Mouse (Mus musculus) macrophage (primary cell): ENCODE measurements around the gene Cacybp. TPM values are rescaled to one million over a fixed set of nuclear protein-coding genes. Genes with fewer than 3 reads are reported as not detected.
A peak's percentile ranks its signal among the peaks of the same experiment; 100 is the strongest.

Experiments
- H3K27ac ChIP-seq: fragments of 350-480 bp; formaldehyde crosslinking; 2 replicates; pipeline ENCODE4 v1.9.0; 2021
- H3K36me3 ChIP-seq: fragments of 350-480 bp; formaldehyde crosslinking; 2 replicates; pipeline ENCODE4 v1.9.0; 2021; ENCODE audit errors: inconsistent target
- H3K4me3 ChIP-seq: fragments of 350-480 bp; formaldehyde crosslinking; 2 replicates; pipeline ENCODE4 v1.9.0; 2021; ENCODE audit errors: inconsistent target
- H3K79me2 ChIP-seq: fragments of 350-480 bp; formaldehyde crosslinking; 2 replicates; pipeline ENCODE4 v1.9.0; 2021; ENCODE audit errors: inconsistent target
- WGBS: methylation state at CpG from one replicate; pipeline ENCODE4 v1.1.7; 2026; ENCODE audit warnings: inconsistent platforms; ENCODE audit not compliant: missing documents; 5-methylcytosine and 5-hydroxymethylcytosine counted together
- polyA plus RNA-seq: library from polyadenylated mRNA; stranded (reverse); fragments of 250-400 nt; gene quantifications from 3 replicates; pipeline ENCODE4 v1.2.4, GENCODE M21; 2018; ENCODE audit warnings: inconsistent platforms

Gene Cacybp
- polyA plus RNA-seq, 1 experiment from 2014 or later, result 123 TPM

- WGBS, result 9% methylated on average over 30 of the region's 31 CpGs
- Histone ChIP-seq H3K79me2 (peaks cover 29% of the 10 kb centered on the region), H3K36me3 (peaks cover 14% of the 10 kb centered on the region; the same call in 1 of the 2 replicates), H3K4me3 (peak within 1 kb of the TSS; percentile 99), H3K27ac (peak within 1 kb of the TSS; percentile 68)
Observed at GRCm38 (mm10) chr1:160194529-160195336, 17.9 kb downstream of the Cacybp start, which contains the start of gene Mrps14. Gene Mrps14 (plus strand): TSS chr1:160195215.

- Histone ChIP-seq H3K36me3 (no peaks in the 10 kb centered on the region), H3K79me2 (no peaks in the 10 kb centered on the region), H3K27ac (no peak overlapping the region), H3K4me3 (no peak overlapping the region)
- 59% methylated on average over 5 of the region's 5 CpGs for WGBS
Observed at GRCm38 (mm10) chr1:160184506-160184905, 28.2 kb downstream of the Cacybp start.

DNA sequence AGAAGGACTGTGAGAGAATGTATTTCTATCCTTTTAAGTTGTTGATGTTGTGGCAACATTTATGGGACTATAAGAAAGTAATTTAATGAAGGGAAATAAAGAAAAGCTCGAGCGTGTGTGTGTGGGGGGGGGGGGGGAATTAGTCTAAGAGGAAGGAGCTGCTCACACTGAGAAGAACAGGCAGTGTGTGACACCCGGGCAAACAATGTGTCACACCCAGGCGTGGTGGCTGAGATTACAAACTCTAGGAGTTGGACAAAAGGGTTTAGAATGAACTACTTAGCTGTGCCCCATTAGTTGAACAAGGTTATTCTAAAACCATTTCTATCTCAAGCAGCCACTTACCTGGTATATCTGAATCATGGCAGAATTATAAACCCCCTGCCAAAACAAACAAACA is 31.5 kb downstream of the Cacybp start:
- Histone ChIP-seq H3K79me2 (no peaks in the 10 kb centered on the region), H3K27ac (no peak overlapping the region), H3K36me3 (no peaks in the 10 kb centered on the region), H3K4me3 (no peak overlapping the region)
- 38% methylated on average over 4 of the region's 4 CpGs for WGBS

DNA sequence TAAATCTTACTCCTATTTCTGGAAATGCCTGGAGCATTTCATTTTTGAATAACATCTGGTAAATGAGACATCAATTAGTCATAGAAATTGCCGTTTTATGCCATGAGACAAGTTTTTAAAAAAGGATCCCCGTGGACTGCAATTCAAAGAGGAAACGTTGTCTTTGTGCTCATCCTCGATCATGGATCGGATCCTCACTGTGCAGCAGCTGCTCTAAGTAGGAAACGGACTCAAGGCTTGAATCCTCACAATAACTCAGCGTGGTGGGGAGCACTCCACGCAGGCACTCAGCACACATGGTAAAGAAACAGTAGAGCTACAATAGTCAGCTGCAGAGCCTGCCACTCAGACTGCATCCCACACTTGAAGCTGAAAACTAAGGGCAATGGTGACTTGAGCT is 35.8 kb downstream of the Cacybp start:
- Histone ChIP-seq H3K79me2 (no peaks in the 10 kb centered on the region), H3K27ac (no peak overlapping the region), H3K36me3 (no peaks in the 10 kb centered on the region), H3K4me3 (no peak overlapping the region)
- WGBS, result 91% methylated on average over 8 of the region's 8 CpGs

DNA sequence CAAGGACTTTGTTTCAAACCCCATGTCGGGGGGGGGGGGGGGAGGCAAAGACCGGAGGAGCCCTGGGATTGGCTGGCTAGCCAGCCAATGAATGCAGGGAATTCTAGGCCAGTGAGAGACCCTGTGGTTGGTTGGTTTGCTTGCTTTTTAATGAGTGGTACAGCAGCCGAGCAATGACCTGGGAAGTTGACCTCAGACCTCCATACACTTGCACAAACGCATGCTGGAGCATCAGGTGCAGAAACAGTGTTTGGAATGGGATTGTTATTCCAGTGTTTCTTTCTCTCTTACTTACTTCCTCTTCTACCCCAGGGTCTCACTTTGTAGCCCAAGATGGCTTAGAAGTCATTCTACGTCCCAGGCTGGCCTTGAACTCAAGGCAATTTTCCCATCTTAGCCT is 46.1 kb downstream of the Cacybp start:
- WGBS, result 94% methylated on average over 3 of the region's 5 CpGs
- Histone ChIP-seq H3K36me3 (no peaks in the 10 kb centered on the region), H3K79me2 (no peaks in the 10 kb centered on the region), H3K4me3 (no peak overlapping the region), H3K27ac (no peak overlapping the region)

DNA sequence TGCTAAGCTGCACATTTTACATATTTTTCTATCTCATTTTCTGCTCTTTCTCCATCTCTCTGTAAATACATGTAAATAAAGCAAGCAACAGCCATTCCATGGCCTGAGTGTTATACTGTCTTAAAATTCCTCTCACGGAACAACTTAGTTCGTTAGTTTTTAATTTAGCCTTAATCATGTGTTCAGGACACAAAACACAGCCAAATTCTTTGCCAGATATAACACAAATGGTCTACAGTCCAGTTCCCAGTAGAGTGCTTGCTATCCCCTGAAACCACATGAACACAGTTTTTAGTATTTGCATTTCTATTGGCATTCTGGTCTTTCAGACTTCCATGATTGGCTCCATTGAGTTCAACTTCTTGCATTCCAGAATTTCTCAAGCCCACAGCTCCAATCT is 54.5 kb downstream of the Cacybp start:
- H3K4me3 ChIP-seq, result no peak overlapping the region
- no peaks in the 10 kb centered on the region for H3K36me3 ChIP-seq
- no peak overlapping the region for H3K27ac ChIP-seq
- no peaks in the 10 kb centered on the region for H3K79me2 ChIP-seq
- 100% methylated on average over 2 of the region's 2 CpGs for WGBS

- Histone ChIP-seq H3K4me3 (no peak within 1 kb of the TSS), H3K36me3 (no peaks in the 10 kb centered on the region), H3K27ac (no peak within 1 kb of the TSS), H3K79me2 (no peaks in the 10 kb centered on the region)
- 64% methylated on average over 8 of the region's 8 CpGs for WGBS
Observed at GRCm38 (mm10) chr1:160153480-160153879, 59.2 kb downstream of the Cacybp start, which contains the start of gene Tnn. Gene Tnn (minus strand): TSS chr1:160153580.

Other genes with a start within 250 kb of the Cacybp start
- gene 4930523C07Rik, start 168.5 kb downstream of the Cacybp start, polyA plus RNA-seq, result 0.33 to 2.1 TPM (median 0.75 TPM) in 3 replicates
- not detected in 3 replicates for gene Tnn, start 59.3 kb downstream of the Cacybp start, polyA plus RNA-seq
- 21.0 to 70.9 TPM (median 48.1 TPM) in 3 replicates for gene Mrps14, start 17.7 kb downstream of the Cacybp start, polyA plus RNA-seq